Mouse (Mus musculus) spleen, adult 2 months (tissue): ENCODE results near the gene Ano2.

Experiments used
- CTCF ChIP-seq: fragments of 200-500 bp; IDR thresholded peaks from 2 replicates; pipeline ENCODE4 v1.5.1; 2011; ENCODE audit warnings: mild to moderate bottlenecking, inconsistent platforms; ENCODE audit not compliant: insufficient read depth, insufficient read length, insufficient replicate concordance; ENCODE audit errors: extremely low read depth
- POLR2A ChIP-seq: fragments of 200-500 bp; IDR thresholded peaks from 2 replicates; pipeline ENCODE4 v1.6.1; 2011; ENCODE audit warnings: low read depth, low read length, inconsistent platforms

- TF ChIP-seq CTCF = no peak
- TF ChIP-seq POLR2A = no peak
Observed at GRCm38 (mm10) chr6:125802954-125803353, 112.7 kb downstream of the Ano2 start.
